Mouse (Mus musculus) urinary bladder, postnatal 4 days (tissue): ENCODE results near the gene E130114P18Rik.
A peak's percentile ranks its signal among the peaks of the same experiment; 100 is the strongest.

Source experiments
- DNase-seq, 2 experiments: peaks; one replicate each; pipeline ENCODE4 v3.0.0; 2021 to 2022; ENCODE audit warnings: low spot score in 2 of 2

E130114P18Rik gene

DNA sequence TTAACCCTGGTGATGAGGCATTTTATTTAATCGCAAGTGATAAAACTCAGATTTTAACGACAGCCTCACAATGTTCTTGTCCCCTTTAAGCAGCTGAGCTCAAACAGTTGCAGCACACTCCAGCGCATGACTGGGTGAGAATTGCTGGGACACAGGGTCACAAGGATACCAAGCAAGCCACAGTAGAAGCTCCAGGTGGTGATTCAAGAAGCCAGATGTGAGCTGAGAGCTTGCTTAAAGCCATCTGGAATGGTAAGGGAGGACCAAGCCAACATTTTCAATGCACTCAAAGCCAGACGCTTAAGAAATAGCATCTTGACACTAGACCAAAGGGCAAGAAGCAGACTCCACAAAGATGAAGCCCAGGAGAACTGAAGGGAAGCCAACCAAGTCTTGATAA, 83.9 kb downstream of the E130114P18Rik start:
- DNase-seq, result no peak

DNA sequence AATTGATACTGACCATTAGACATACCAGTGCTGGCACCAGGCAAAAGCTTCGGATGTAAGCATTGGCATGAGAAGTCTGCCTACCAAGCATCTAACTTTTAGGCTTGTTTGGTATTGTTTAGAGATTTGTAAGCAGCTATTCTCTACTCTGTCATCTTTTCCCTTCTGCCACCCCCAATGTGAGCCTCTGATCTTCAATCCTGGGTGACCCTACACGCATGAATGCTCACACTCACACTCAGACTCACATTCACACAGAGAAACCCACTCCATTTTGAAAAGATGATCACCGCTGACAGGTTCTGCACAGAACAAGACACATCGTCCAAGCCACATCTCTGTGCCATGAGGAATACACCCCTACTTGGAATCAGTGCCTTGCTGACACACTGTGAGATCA, 84.8 kb downstream of the E130114P18Rik start:
- DNase-seq, result no peak

DNA sequence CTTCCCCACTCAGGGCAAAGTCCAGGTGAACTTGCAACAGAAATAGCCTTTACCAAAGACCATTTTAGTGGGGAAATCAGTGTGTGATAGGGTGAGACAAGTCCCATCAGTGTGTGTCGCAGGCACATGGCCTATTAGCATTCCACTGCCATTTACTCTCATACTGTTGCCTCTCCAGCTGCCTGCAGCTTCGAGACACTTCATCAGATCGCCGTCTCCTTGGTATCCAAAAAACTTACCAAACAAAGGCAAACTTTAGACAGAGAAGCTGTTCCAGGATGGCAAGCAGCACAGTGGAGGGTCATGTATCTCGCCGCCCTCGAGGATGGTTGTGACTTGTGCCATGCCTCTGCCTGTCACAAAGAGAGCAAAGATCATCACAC, 87.5 kb downstream of the E130114P18Rik start:
- DNase-seq, result no peak

DNA sequence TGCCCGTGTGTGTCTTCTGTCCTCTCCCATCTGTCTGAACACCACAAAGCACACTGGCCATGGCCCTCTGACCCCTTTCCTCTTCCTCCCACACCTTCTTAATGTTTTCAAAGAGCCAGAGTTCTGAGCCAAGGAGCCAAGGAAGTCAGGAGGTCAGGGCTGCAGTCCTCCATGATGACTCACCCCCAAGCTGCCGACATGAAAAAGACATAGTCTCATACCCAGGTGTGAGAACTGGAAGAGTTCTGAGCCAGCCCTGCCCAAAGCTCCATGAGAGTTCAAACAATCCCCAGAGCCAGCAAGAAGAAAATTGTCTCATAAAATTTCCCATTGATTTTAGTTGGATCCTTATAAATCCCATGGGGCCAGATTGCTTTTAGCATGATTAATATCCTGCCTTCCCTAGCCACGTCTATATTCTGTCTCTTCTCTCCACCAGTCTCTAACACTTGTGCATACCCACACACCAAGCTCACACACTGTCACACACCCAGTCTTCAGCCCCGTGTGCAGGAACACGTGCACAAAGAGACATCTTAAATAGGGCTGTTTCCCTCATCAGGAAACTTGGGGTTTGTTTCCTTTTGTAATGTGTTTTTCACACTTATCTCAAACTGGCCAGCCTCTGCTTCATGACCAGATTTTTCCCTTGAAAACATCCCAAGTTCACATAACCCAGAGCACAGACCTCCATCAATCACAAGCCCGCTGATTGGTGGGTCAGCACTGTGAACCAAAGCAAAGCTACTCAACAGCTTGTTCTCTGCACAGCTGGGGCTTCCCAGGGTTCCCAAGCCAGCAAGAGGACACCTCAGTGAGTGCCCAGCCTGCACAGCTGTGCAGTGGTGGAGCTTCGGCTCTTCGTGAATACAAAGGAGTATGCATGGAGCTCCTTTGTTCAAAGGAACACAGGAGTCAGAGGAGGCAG, 88.2 kb downstream of the E130114P18Rik start:
- DNase-seq, result peak; percentile 47 to 58

DNA sequence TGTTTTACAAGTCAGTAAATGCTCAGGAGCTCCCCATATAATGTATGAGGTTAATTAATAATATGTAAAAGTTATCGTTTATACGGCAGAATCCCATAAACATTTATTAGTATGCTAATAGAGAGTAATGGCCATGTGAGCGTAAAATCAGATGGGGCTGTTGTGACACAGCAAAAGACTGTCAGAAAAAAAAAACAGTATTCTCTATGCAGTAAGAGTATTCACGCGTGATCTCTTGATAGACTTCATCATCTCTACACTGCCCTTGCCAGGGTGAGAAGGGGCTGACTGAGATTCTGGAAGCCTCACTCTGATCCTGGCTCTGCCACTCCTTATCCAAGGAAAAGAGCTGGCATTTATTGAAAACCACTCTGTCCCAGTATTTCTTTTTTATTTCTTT, 91.9 kb downstream of the E130114P18Rik start:
- peak in 1 of 2 experiments; percentile 36 for DNase-seq

DNA sequence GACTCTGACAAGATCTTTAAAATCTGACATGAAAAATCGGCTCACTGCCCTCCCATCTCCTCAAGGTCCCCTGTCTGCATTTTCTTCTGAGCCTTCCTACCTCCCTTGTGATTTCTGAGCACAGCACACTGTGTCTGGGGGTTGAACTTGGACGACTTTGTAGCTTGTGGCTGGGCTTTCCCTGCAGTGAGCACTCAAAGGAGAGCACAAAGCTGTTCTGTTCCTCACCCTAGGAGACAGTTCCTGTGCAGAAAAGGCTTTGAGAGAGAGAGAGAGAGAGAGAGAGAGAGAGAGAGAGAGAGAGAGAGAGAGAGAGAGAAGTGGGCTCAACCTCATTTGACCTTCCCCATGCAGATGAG, 101.3 kb downstream of the E130114P18Rik start:
- DNase-seq, result no peak

DNA sequence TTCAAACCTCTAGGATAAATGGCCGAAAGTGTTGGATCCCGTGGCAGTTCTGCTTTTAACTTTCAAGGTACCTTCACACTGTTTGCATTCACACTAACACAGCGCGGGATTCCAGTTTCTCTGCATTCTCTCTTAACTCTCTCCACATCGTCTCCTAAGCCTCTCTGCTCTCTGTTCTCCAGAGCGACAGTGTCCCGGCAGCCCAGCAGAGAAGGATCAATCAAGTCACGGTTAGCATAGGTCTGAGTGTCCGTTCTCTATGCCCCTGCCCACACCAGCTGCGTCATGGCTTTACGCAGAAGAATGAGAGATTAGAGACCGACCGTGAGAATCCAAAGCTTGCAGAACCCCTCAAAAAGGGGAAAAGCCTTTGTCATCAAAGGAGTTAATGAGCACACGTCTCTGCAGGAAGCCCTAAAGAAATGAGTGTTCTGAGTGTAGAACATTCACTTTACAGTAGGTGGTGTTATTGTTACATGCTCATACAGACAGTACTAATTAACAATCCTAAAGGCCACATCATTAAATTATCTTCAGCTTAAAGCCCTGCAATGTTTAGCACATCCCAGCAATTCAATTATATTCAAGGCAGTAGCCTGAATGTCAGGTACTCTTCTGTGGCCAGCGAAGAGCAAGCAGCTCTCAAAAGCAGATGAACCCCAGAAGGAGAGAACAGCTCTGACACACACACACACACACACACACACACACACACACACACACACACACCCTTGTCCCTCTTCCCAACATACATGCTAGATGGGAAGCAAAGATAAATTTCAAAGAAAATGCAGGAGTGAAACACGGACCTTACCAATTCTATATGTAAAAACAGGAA, 101.9 kb downstream of the E130114P18Rik start:
- DNase-seq, result no peak

DNA sequence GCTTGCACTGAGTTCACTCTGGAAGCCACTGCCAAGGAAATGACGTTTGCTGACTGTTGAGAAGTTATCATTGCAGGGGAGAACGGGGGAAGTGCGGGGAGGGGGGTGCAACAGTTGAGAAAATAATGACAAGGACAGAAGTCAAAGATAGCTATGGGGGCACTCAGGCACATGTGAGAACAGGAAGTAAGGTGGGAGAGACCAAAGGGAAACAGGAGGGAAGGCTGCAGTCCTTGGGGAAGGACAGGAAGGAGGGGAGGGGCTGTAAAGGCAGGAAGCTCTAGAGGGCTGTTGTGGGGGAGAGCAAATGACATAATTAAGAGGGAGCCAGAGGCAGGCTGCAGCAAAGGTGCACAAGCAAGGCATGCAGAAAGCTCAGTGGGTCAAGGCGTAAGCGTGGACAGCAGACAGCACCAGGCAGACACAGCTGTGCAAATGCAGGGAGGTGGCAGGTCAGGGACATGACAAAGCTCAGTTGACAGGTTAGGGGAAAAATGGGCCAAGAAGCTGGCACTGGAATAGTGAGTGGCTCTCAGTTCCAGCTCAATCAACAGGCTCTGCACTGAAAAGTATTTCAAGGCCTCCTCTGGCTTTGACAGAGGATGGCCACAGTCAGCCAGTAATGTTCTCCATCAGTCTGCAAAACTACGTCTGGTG, 103.9 kb downstream of the E130114P18Rik start:
- no peak for DNase-seq

DNA sequence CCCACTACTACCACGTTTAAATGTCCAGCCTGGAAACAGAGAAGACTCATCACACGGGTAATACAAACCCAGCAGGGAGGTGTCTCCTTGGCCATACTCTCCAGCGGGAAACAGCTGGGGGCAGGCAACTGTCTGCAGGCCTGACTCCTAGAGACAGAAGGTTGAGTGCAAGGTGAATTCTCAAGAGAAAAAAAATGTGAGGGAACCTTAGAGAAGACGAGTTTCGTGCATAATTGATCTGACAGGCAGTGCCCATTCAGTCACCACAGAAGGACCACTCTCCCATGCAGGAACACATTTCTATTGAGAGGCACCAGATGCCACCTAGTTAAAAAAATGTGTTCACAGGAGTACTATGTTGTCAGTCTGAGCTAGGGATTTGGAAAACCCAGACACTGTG, 105.4 kb downstream of the E130114P18Rik start:
- no peak for DNase-seq

DNA sequence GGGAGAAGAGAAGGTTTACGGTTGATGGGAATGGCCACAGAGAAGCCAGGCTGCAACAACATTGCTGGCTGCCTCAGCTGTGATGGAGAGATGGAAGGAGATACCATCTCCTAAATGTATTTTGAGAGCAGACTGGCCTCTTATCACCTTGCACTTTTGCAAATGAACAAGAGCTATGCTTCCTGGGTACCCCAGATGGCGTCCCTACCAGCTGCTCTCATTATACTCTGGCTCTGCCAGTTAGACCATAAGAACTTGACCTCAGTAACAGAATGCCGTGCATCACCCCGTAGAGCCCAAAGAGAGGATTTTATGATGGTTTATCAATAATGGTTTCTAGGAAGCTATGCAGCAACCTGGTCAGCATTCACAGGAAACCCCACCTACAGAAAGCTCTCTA, 106.0 kb downstream of the E130114P18Rik start:
- DNase-seq, result no peak

DNA sequence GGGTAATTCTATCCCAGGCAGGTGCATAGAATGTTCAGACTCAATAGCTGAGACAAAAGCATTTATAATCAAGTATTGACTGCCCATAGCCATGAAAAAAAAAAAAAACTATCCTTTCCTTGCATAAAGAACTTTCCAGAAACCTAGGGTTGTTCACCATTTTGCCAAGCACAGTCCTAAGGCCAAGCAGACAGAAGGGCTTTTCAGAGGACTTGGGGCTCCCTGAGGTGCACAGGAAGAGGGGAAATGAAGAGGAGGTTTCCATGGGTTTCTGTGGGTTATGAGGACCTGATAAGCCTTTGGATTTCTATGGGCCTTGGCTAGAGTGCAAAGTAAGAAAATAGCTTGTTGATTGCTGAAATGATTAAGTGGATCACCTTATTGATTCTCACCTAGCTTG, 107.5 kb downstream of the E130114P18Rik start:
- DNase-seq, result no peak

DNA sequence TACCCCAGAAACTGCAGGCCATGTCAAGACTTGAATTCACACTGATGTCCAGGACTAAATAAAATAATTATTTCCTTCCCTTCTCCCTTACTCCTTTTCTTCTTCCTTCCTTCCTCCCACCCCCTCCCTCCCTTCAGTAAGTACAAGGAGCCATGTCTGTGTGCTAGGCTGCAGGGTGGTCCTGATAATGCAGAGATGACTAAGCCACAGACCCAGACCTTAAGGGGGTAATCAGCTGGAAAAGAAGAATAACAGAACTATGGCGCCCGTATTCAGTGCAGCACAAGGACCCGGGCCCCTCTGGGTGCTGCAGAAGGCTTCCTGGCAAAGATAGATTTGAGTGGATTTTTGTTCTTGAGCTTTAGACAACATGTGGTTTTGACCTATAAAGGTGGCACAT, 108.1 kb downstream of the E130114P18Rik start:
- no peak for DNase-seq

DNA sequence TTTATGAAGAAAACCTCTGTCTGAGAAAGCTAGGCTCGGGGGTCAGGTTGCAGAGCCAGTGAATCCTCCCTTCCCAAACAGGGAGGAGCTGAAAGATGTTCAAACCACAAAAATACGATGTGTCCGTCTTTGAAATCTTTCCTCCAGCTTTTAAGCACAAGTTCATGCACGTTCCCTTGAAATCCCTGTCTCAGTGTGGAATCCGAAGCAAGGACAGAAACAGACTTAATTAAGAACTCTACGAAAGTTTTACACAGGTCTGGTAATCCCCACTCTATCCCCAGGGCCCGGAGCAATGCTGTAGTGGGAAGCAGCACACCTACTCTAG, 112.5 kb downstream of the E130114P18Rik start:
- DNase-seq, result no peak

DNA sequence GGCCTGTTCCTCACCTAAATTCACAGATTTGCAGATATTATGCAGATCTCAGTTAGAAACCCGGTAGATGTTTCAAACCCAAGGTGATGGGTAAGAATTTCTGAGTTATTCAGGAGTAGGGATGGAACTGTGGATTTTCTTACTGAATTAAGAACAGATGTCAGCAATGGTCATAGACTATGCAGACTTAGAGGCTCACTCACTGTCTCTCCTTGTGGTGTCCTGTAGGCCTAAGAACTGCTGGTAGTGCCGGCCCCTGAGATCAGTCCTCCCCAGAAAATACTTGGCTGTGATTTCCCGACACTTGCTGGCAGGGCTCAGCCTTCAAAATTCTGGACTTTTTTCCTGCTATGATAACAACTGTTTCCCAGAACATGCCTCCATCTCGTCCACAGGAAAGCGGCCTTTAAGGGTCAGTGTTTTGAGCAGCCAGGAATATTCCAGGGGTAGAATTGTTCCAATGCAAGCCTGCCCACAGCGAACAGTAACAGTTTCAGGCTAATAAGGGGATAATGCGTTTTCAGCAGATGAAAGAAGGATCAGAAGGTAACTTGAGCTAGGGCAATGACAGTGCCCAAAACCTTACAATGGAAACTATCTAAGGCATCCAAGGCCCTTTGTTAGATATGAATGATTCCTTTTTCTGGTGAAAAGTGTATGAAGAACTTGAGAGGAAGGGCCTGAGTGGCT, 113.0 kb downstream of the E130114P18Rik start:
- DNase-seq, result no peak

DNA sequence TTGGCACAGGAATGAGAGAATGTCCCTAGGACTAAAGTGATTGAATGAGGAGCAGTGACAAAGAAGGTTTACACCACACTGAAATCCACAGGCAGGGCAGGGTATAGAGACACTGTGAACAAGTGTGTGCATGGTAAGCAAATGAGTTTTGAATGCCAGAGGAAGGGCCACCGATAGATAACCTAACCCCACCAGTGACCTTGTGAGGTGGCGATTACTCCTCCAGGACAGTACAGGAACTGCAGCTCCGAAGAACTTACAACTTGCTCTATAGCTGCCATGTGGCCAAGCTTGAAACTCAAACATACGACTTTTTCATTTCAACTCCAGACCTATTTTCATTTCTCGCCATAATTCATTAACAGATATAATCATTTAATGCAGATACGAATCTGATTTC, 114.0 kb downstream of the E130114P18Rik start:
- no peak for DNase-seq

DNA sequence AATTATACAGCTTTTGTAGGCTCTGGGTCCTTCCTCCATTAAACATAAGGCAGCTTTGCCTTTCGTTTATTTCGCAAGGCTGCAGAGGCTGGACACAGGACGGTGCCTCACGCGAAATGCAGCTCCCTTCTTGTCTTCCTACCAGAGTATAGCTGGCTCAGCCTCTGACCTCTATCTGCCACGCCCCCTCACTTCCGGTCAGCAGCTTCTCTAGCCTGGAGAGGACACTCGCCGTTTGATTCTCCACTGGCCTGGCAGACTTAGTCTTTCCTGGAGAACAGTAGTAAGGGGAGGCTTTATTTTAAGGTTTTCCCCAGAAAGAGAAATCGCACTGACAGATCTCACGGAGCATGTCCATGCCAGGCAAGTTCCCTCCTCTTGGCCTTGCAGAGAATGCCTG, 115.0 kb downstream of the E130114P18Rik start:
- no peak for DNase-seq

DNA sequence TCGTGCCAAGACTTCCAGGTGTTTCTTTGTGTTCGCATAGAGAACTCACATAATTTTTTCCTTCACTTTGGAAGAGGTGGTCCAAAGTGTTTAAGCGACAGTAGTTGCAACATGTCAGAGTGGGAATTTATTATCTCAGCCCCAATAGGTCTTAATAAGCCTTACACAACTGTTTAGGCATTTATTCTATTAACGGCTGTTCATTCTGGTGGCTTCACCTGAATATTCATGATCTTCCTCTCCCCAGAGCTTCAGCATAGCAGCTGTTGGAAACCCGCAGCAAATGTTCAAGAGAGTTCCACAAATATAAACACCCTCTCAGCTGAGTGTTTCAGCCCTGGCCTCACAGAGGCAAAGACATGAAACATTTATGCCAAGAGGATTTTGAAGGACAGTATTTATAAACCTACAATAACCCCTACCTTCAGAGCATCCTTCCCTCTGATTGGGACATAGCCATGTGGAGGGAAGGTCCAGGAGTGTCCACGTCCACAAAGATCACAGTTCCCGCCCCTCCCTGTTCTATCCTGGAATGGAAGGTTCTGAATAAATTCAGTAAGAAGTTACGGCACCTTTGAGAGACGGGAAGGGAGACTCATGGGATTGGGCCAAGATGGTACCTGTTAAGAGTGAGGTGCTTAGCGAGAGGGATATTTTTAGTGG, 116.1 kb downstream of the E130114P18Rik start:
- no peak for DNase-seq

DNA sequence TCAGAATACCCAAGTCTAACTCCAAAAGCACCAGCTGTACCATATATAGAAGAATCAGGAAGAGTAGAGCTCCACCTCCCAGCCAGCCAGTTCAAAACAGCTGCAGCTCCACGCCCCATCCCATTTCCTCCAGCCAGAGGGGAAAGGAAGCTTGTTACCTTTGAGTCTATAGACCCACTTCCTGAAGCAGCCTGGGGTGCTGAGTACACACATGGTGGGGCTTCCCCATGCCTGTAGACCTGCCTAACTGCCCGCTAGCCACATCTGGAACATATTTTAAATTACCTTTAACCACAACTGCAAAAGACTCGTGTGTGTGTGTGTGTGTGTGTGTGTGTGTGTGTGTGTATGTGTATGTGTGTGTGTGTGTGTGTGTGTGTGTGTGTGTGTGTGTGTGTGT, 120.3 kb downstream of the E130114P18Rik start:
- DNase-seq, result no peak

DNA sequence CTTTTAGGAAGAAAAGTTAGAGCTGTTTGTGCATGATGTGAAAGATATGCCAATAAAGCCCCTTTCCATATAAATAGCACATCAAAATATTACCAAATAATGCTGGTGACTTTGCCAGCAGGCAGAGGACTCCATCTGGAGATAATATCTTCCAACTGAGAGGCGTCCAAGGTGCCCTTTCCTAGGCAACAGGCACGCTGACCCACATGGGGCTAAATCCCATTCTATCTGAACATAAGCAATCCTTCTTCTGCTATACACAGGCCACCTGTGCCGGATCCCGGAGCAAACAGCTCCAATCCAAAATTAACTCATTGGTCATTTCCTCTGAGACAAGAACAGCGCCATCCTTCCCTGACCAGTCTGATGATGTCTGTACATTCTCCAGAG, 128.3 kb downstream of the E130114P18Rik start:
- DNase-seq, result no peak

DNA sequence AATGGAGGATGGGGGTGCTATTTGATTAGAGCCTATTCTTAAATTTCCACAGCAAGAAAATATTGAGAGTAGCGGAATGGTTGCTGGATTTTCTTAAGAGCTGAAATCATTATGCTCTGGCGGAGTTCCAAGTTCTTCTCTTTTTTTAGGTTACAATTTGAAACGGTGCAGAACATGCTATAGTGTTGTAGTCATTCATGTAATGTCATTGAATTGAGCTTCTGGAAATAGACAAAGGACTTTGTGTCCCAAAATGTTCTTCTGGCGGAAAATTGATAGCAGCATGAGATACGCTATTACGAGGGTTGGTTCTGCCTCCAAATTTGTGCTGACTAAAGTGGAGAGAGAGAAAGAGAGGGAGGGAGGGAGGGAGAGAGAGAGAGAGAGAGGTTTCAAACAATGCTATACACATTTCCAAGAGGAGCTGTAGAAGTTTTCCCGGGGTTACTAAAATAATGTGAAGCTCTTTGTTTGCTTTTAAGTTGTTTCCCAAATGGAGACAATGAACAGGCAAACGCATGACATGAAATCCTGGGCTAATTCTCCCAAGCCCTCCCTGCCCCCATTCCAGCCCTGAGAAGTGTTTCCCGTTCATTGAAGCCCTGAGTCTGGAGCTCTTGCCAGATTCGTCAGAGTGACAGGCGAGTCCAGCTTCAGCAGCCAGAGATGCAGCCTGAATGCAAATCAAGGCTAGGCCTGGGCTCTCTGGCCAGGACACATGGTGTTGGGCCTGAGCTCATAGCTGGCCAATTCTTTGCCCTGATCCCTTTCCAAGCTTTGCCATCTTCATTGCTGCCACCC, 128.9 kb downstream of the E130114P18Rik start:
- DNase-seq, result no peak

DNA sequence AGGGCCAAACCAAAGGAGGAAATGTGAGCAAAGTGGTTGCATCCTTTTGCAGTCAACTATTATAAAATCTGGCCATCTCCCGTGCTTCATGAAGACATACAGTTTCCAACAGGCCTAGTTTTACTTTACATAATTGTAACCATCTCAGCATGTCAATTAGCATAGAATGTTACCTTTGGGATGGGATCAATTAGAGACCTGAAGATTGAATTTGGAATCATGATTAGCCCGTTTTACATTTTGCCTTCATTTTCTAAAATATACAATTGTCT, 129.5 kb downstream of the E130114P18Rik start:
- no peak for DNase-seq
